Mouse (Mus musculus) neutrophil, adult 59 days (primary cell): ENCODE measurements around the gene Rexo1. TPM values are rescaled to one million over a fixed set of nuclear protein-coding genes. Genes with fewer than 3 reads are reported as not detected.

Source experiments
- total RNA-seq, 2 experiments: library from RNA; stranded (reverse); gene quantifications; 1 replicate in 1 of 2; 2 replicates in 1 of 2; pipeline ENCODE4 v1.2.4; 2023

The Rexo1 gene
- total RNA-seq, result 10 to 100 TPM; 57.9 to 70.1 TPM

DNA sequence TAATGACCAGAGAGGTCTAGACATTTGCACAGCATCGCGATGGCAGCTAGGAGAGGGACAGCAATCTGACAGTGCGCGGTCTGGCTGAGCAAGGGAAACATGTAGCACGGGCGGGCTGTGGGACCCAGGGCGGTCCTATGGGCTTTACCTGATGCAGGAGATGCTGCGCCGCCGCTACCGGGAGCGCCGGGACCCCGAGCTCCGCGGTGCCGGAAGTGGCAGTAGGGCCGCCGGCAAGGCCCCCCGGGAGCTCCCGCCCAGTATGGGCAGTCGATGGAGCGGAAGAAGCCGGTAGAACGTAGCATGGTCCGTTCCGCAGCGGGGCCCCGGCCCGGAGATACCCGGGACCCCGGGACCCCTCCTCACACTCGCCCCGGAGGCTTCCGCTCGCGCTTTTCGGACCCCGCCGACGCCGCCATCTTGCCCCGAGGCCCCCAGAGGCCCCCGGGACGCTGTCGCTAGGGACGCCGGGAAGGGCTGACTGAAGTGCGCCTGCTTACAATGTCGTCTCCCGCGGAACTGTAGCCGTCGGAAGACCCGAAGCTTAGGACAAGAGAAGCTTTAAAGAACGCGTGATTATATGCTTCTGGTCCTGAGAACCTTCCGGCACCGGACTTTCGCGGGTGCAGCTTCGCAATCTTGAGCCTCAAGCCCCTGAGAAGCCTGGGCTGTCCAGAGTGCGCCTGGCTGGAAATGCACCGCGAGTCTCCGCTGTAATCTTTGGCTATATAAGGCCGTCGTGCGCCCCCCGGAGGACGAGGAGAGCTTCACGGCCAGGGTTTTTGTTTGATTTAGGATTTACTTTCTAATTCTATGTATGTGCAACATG lies at the start of gene Rexo1:
TSS of gene Rexo1 (minus strand) at position 445 of the 829 bp plus-strand sequence.

DNA sequence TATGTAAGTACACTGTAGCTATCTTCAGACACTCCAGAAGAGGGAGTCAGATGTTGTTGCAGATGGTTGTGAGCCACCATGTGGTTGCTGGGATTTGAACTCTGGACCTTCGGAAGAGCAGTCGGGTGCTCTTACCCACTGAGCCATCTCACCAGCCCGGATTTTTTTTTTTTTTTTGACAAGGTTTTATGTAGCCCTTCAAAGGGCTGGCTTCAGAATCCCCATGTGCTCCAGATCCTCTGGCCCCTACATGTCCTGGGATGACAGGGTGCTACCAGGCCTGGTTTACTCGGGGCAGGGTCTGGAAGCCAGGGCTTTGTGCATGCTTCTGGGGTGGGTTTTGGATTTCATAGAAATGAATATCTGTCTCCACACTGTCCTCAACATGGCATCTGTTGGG lies 44.4 kb upstream of the Rexo1 start, which contains the start of gene Gm49322:
TSS of gene Gm49322 (plus strand) at position 301 of the 400 bp plus-strand sequence.

DNA sequence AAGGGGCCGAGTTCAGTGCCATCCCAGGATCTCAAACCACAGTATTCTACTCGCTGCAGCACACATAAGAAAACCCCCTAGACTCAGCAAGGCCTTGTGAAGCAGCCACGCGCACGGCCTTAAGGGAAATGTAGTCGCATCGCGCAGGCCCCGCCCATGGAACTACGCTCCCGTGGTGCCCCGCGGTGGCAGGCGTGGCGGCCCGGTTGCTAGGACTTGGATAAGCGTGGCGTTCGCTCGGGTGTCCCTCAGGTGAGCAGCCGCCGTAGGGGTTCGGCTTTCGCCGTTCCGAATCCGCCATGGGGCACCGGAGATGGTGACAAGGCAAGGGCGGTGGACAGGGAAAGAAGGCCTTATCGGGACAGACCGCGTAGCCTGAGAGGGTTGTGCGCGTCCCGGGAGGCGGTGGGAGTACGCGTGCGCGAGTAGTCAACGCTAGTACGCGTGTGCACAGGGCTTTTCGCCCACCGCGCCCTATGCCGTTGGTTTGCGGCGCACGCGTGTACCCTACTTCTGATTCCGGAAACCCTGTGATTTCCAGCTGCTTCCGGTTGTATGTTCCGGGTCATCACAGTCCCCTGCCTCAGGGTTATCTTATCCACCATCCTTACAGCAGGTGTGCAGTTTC lies 41.5 kb upstream of the Rexo1 start, which contains the start of the genes Scamp4 and Adat3:
TSS of gene Scamp4 (plus strand) at position 175 of the 628 bp plus-strand sequence.
TSS of gene Adat3 (plus strand) at position 183 of the 628 bp plus-strand sequence.

DNA sequence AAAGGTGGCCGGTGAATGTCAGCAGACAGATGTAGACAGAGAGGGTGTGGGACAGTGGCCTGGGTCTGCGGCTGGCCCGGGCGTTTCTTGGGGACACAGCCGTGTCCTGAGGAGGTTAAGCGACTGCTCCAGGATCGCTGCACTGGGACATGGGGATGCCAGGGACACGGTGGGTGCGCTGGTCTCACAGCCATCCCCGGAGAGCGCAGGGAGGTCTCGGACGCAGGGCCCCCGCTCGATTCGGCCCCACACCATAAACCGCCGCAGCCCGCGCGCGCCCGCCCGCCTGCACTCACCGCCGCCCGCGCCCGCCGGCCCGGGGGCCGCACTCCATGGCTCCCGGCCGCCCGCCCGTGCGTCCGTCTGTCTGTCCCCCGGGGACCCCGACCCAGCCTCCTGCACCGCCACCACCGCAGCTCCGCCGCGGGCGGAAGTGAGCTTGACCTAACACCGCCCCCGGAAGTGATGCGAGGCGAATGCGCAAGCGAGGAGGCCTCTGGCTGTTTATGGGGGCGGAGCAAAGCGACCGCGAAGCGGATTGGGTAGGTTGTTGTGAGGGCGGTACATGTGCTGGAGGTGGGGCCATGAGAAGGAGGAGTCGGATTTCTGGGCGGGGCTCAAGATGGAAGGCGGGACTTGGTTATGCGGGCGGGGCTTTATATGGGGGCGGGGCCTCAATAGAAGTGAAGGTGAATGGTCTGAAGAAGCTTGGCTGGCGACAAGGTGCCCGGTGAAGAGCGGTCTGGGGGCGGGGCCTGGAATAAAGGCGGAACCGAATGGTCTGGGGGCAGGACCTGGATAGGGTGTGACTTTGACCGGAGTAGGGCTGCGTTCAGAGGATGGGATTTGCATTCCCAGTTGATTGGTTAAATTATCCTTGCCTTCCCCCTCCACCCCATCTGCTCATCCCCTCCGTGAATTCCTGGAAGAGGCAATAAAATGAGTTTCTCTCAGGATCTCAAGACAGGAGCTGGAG lies 28.8 kb upstream of the Rexo1 start, which contains the start of gene Abhd17a:
TSS of gene Abhd17a (minus strand) at position 463 of the 976 bp plus-strand sequence.

DNA sequence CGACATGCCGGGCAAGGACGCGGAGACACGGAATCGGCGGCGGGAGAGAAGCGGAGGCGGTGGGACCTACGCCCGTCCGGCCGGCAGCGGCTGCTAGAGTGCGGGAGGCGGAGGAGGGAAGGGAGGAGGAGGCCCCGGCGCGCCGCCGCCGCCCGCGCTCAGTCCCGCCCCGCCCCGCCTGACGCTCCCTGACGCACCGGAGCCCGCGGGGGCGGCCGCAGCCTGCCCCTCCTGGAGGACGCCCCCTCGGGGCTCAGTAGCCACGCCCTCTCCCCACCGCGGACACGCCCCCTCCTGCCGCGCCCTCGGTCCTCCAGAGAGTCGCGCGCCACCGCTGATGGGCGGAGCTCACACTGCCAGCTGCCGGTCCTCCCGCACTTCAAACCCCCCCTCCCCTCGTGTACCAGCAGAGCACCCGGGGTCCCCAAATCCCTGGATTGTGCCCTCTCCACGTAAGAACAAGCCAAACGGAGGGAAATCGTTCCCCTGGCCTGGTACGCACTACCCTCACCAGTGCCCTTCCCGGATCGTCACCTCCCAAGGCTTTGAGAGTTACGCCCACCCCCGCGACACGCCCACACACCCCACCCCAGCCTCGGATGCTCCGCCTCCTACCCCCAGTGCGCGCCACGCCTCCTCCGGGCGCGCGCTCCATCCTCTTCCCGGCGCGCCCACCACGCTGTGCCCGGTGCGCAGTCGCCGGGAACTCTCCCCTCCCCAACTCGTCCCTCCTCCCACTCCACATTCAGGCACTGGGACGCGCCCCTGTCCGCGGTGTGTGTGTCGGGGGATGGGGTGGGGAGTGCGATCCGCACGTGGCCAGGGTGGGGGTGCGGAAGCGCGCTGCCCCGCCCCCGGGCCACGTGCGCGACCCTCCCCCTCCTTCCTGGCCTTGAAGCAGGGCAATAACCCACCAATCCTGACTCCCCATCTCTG lies 16.1 kb upstream of the Rexo1 start, which contains the start of gene Klf16:
TSS of gene Klf16 (minus strand) at position 127 of the 936 bp plus-strand sequence.

DNA sequence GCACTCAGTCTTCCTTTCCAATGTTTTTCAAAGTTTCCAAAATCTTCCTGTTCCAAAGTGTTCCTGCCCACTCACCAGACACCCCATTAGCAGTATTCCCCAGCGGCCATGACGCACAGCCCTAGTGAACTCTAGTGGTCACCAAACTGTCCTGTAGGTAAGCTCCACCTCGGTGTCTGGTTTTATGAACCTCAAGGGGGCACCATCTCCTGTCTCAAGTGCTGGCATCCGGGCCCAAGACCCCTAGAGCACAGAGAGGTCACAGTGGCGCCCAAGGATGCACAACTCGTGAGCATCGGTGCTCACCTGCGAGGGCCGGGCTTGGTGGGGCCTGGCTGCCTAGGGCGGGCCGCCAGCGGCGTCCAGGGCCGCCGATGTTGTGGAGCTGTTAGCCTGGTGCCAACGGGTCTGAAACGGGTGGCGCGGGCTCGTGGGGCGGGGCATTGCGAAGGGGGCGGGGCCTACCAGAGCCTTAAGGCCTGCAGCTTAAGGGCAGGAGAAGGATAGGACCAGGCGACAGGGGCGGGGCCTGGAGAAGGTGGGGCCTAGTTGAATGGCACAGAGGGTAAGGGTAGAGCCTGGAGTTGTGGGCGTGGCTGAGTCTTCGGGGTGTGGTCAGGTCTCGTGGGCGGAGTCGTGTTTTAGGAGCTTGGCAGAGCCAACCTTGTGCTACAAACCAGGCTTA lies 22.5 kb downstream of the Rexo1 start, which contains the start of gene Atp8b3:
TSS of gene Atp8b3 (minus strand) at position 415 of the 685 bp plus-strand sequence.

DNA sequence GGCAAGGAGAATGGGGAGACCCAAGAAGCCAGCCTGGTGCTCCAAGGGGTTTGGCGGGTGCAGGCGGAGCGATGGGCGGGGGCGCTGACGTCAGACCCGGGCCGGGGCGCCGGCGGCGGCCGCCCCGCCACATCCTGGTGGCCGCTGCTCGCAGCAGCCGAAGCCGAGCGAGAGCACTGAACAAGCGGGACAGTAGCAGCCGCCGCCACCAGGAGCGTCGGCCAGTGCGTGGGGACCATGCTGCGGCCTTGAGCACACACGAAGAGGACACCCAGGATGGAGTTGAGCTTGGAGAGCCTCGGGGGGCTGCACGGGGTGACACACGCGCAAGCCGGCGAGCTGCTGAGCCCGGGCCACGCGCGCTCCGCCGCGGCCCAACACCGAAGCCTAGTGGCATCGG lies 66.6 kb downstream of the Rexo1 start, which contains the start of gene Onecut3:
TSS of gene Onecut3 (plus strand) at position 104 of the 400 bp plus-strand sequence.

Other genes starting within 250 kb of the Rexo1 start
- 10 to 100 TPM; 27.3 to 33.6 TPM for gene 2310011J03Rik, start 241.0 kb downstream of the Rexo1 start, total RNA-seq
- gene Pcsk4, start 232.1 kb downstream of the Rexo1 start, total RNA-seq, result under 1 TPM in 1 of 2 experiments, not detected in 1; 0.60 TPM
- gene Reep6, start 231.6 kb downstream of the Rexo1 start, total RNA-seq, result 1 to 10 TPM; 1.0 to 1.7 TPM
- under 1 TPM in 1 of 2 experiments, not detected in 1; 0.71 TPM for gene Adamtsl5, start 213.1 kb downstream of the Rexo1 start, total RNA-seq
- not detected for gene Plk5, start 205.1 kb downstream of the Rexo1 start, total RNA-seq
- gene Mex3d, start 173.9 kb downstream of the Rexo1 start, total RNA-seq, result 1 to 10 TPM; 2.2 to 4.0 TPM
- gene Mbd3, start 162.0 kb downstream of the Rexo1 start, total RNA-seq, result 10 to 100 TPM; 51.7 to 52.3 TPM
- gene Uqcr11, start 154.7 kb downstream of the Rexo1 start, total RNA-seq, result 10 to 100 TPM; 90.5 to 97.7 TPM
- gene Tcf3, start 127.9 kb downstream of the Rexo1 start, total RNA-seq, result 10 to 100 TPM; 52.0 to 52.8 TPM
- gene Onecut3, start 66.7 kb downstream of the Rexo1 start, total RNA-seq, result not detected
- gene Atp8b3, start 22.4 kb downstream of the Rexo1 start, total RNA-seq, result not detected
- 1 to 10 TPM; 8.1 to 9.0 TPM for gene Klf16, start 15.8 kb upstream of the Rexo1 start, total RNA-seq
- gene Abhd17a, start 28.8 kb upstream of the Rexo1 start, total RNA-seq, result 10 to 100 TPM; 49.2 to 49.7 TPM
- gene Scamp4, start 41.3 kb upstream of the Rexo1 start, total RNA-seq, result 10 to 100 TPM; 10.7 to 11.9 TPM
- 1 to 10 TPM; 1.4 to 3.0 TPM for gene Adat3, start 41.3 kb upstream of the Rexo1 start, total RNA-seq
- 1 to 10 TPM in 1 of 2 experiments, under 1 TPM in 1; 0.69 to 1.1 TPM for gene Gm49322, start 44.5 kb upstream of the Rexo1 start, total RNA-seq
- 100 to 1,000 TPM; 131 TPM for gene Csnk1g2, start 61.3 kb upstream of the Rexo1 start, total RNA-seq
- 10 to 100 TPM; 14.8 to 25.5 TPM for gene Btbd2, start 95.5 kb upstream of the Rexo1 start, total RNA-seq
- 100 to 1,000 TPM; 173 to 188 TPM for gene Mknk2, start 116.6 kb upstream of the Rexo1 start, total RNA-seq
- 100 to 1,000 TPM; 137 to 153 TPM for gene Mob3a, start 140.4 kb upstream of the Rexo1 start, total RNA-seq
- 10 to 100 TPM; 15.2 to 15.8 TPM for gene Izumo4, start 140.6 kb upstream of the Rexo1 start, total RNA-seq
- gene Ap3d1, start 180.7 kb upstream of the Rexo1 start, total RNA-seq, result 100 to 1,000 TPM in 1 of 2 experiments, 10 to 100 TPM in 1; 82.9 to 110 TPM
- gene Dot1l, start 193.6 kb upstream of the Rexo1 start, total RNA-seq, result 10 to 100 TPM; 25.7 to 29.4 TPM
- 10 to 100 TPM; 46.8 to 52.8 TPM for gene Sf3a2, start 236.6 kb upstream of the Rexo1 start, total RNA-seq
- 10 to 100 TPM; 71.4 to 87.6 TPM for gene Plekhj1, start 237.1 kb upstream of the Rexo1 start, total RNA-seq
- under 1 TPM; 0.37 to 0.76 TPM for gene Amh, start 243.7 kb upstream of the Rexo1 start, total RNA-seq